Mouse (Mus musculus) liver, postnatal 0 days (tissue): Measurements from ENCODE around the gene Uso1. TPM values are rescaled to one million over a fixed set of nuclear protein-coding genes. Genes with fewer than 3 reads are reported as not detected.

Experiments used
- ATAC-seq: fragments of 200-750 bp; cut with Nextera tagmentation; 2 replicates; pipeline ENCODE4 v1.8.0; 2017; ENCODE audit warnings: mild to moderate bottlenecking, moderate library complexity
- DNase-seq: peaks from one replicate; pipeline ENCODE4 v3.0.0-alpha.2; 2016
- H3K27ac ChIP-seq: fragments of 300-500 bp; sonication (generic); 2 replicates; pipeline ENCODE4 v1.5.1; 2014; ENCODE audit warnings: antibody characterized with exemption, moderate library complexity, mild to moderate bottlenecking, low read depth
- H3K27me3 ChIP-seq: fragments of 300-500 bp; sonication (generic); 2 replicates; pipeline ENCODE4 v1.6.1; 2014; ENCODE audit warnings: low read length, control low read depth, mixed read lengths; ENCODE audit not compliant: insufficient read depth
- H3K36me3 ChIP-seq: fragments of 300-500 bp; sonication (generic); replicated peaks from 2 replicates; pipeline ENCODE4 v1.6.1; 2014; ENCODE audit warnings: mild to moderate bottlenecking, control low read depth, low read length, moderate library complexity, mixed read lengths; ENCODE audit not compliant: insufficient read depth
- H3K4me1 ChIP-seq: fragments of 300-500 bp; sonication (generic); 2 replicates; pipeline ENCODE4 v1.6.1; 2014; ENCODE audit warnings: antibody characterized with exemption, mild to moderate bottlenecking, control low read depth; ENCODE audit not compliant: insufficient read depth
- H3K4me2 ChIP-seq: fragments of 300-500 bp; sonication (generic); 2 replicates; pipeline ENCODE4 v1.6.1; 2014; ENCODE audit warnings: low read depth, mild to moderate bottlenecking, low read length, moderate library complexity, mixed read lengths
- H3K4me3 ChIP-seq: fragments of 300-500 bp; sonication (generic); 2 replicates; pipeline ENCODE4 v1.5.1; 2014; ENCODE audit warnings: low read depth, low read length
- H3K9ac ChIP-seq: fragments of 300-500 bp; sonication (generic); replicated peaks from 2 replicates; pipeline ENCODE4 v1.6.1; 2014; ENCODE audit warnings: mild to moderate bottlenecking, moderate library complexity
- H3K9me3 ChIP-seq: fragments of 300-500 bp; sonication (generic); 2 replicates; pipeline ENCODE4 v1.6.1; 2016; ENCODE audit warnings: mild to moderate bottlenecking, control low read depth, low read length, mixed read lengths
- CTCF ChIP-seq: sonication (generic); IDR thresholded peaks from 2 replicates; pipeline ENCODE4 v1.5.1; 2016; ENCODE audit warnings: antibody characterized with exemption, low read depth
- EP300 ChIP-seq: IDR thresholded peaks from 2 replicates; pipeline ENCODE4 v1.6.1; 2016; ENCODE audit warnings: antibody characterized with exemption, low read depth, mild to moderate bottlenecking
- WGBS: fragments of 180-500 bp; shearing (Covaris S2); extraction: QIAGEN DNeasy Blood & Tissue Kit; methylation state at CpG from one replicate; pipeline ENCODE4 v1.1.7; 2014; ENCODE audit not compliant: insufficient replicate concordance; 5-methylcytosine and 5-hydroxymethylcytosine counted together
- polyA plus RNA-seq: library from polyadenylated mRNA; unstranded; fragments of >200 nt; fragmentation: Nextera tagmentation; extraction: Ambion mirVana; gene quantifications from 2 replicates; pipeline ENCODE4 v1.2.1, GENCODE M21; 2015

Gene Uso1
- polyA plus RNA-seq, 1 experiment from 2014 or later: 22.2 TPM

DNA sequence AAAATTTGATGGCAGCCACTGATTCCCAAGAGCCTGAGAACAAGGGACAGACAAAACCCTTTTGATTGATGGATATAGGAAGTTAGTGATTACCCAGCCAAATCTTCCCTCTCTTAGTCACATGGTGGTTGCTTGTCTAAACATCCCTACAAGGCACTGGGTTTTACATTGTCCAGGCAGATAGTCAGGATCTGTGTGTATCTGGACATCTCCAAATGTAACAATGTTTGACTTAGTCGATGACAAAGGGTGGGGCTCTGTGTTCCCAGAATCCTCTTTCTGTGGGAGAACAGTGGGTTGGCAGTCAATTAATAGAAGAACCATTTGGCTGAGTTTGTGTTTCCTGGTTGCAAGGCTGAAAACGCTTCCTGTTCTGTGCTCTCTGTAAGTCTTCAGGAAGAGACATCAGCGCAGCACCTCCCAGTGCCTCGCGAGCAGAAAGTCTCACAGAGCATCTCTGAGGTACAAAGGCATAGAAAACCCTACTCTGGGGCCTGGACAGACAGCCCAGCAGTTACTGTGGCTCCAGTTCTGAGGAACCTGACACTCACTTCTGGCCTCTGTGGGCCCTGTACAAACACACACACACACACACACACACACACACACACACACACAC, 97.3 kb downstream of the Uso1 start:
- TF ChIP-seq CTCF (no peak), EP300 (no peak)
- Histone ChIP-seq H3K27ac (no peak overlapping the region), H3K4me3 (no peak overlapping the region), H3K4me2 (no peak overlapping the region), H3K4me1 (no peaks in the 10 kb centered on the region), H3K36me3 (no peaks in the 10 kb centered on the region), H3K9ac (no peak overlapping the region), H3K9me3 (no peaks in the 10 kb centered on the region), H3K27me3 (0 out of 2 replicates have a peak, but pooled peaks cover 2% of the 10 kb centered on the region)
- ATAC-seq (no peak), DNase-seq (no peak)
- 19% methylated on average over 5 of the region's 5 CpGs for WGBS

DNA sequence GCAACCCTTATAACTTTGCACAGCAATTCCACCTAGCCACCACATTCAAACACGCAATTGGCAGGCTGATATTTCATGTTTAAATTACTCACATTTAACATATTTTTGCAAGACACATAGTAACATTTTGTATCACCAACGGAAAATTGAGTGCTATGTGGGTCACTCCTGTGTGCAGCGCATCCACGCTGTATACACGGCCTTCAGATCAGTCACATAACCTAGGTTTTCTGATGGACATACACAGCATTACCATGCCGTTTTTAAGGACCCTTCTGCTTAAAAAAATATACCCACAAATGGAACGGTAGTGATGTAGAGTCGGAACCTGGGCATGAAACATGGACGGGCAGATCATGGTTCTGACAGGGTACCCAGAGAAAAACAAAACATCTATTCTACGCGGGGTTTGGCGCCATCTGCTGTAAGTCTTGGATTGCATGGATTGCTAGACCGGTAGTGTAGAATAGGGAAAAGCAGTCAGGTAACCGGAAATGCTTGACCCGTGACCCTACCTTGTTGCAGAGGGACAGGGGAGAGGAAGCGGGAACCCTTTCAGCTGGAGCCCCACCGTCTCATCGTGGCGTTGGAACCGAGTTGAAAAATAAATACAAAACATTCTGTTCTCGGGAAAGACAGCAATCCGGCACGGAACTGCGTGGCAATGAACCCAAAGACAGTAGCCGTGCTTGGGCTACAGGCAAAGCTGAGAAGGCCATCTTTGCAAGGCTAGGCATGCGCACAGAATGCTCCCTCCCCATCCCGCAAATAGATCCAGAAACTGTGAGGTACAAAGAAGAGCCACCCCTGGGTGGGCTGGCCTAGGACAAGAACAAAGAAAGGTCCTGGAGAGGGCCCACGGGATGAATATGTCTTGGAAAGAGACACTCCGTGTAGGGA, 101.8 kb downstream of the Uso1 start:
- DNase-seq (peak; percentile 66), ATAC-seq (peak; percentile 56)
- H3K4me3 ChIP-seq: no peak overlapping the region
- H3K9me3 ChIP-seq: no peaks in the 10 kb centered on the region
- H3K36me3 ChIP-seq: no peaks in the 10 kb centered on the region
- 0 out of 2 replicates have a peak, but pooled peaks cover 2% of the 10 kb centered on the region for H3K27me3 ChIP-seq
- H3K27ac ChIP-seq: no peak overlapping the region
- peak; percentile 79 for TF ChIP-seq CTCF
- TF ChIP-seq EP300: no peak
- 37% methylated on average over 29 of the region's 29 CpGs for WGBS
- H3K9ac ChIP-seq: no peak overlapping the region
- H3K4me1 ChIP-seq: no peaks in the 10 kb centered on the region
- no peak overlapping the region for H3K4me2 ChIP-seq

DNA sequence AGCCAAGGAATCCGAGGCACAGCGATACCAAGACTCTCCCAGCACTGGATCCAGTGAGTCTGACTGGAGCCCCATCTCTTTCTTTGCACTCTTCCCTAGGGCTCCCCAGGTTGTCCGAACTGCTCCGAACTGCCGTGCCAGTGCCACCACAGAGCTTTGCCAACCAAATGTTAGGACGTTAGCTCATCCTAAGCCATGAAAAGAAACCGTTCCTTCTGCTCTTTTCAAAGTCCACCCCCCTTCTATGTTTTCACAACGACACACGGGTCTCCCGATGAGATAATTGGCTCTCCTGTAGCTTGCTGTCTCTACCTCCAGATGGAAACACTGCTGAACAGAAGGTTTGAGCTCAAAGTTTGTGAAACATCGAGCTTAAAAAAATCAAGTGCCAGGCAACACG, 103.0 kb downstream of the Uso1 start:
- H3K36me3 ChIP-seq: no peaks in the 10 kb centered on the region
- H3K4me2 ChIP-seq: no peak overlapping the region
- H3K9ac ChIP-seq: no peak overlapping the region
- no peak overlapping the region for H3K4me3 ChIP-seq
- no peak for TF ChIP-seq EP300
- no peak for TF ChIP-seq CTCF
- no peak overlapping the region for H3K27ac ChIP-seq
- 86% methylated on average over 12 of the region's 12 CpGs for WGBS
- DNase-seq: no peak
- no peaks in the 10 kb centered on the region for H3K4me1 ChIP-seq
- ATAC-seq: no peak
- H3K27me3 ChIP-seq: 0 out of 2 replicates have a peak, but pooled peaks cover 2% of the 10 kb centered on the region
- H3K9me3 ChIP-seq: no peaks in the 10 kb centered on the region

DNA sequence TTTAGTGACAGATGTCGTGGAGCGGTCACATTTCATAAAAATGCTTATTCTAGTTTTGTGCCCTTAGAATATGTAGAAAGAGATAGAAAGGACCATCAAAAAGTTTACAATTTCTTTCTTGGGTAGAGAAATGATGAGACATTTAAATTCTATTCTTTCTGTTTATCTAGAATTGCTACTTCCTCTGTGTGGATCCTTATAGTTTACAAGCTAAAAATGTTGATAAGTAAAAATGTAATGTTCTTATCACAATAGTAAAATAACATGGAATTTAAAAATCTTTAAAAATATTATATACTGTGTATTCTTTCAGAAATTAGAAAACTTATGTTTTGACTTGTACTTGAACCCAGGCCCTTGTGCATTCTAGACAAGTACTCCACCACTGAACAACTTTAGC, 107.2 kb downstream of the Uso1 start:
- no peak overlapping the region for H3K4me3 ChIP-seq
- 84% methylated on average over 2 of the region's 2 CpGs for WGBS
- H3K4me1 ChIP-seq: no peaks in the 10 kb centered on the region
- H3K9me3 ChIP-seq: peaks cover 2% of the 10 kb centered on the region; the same call in 1 of the 2 replicates
- DNase-seq (no peak), ATAC-seq (no peak)
- H3K27ac ChIP-seq: no peak overlapping the region
- no peak for TF ChIP-seq CTCF
- no peak for TF ChIP-seq EP300
- no peak overlapping the region for H3K4me2 ChIP-seq
- H3K9ac ChIP-seq: no peak overlapping the region
- no peaks in the 10 kb centered on the region for H3K36me3 ChIP-seq
- H3K27me3 ChIP-seq: peaks cover 6% of the 10 kb centered on the region

DNA sequence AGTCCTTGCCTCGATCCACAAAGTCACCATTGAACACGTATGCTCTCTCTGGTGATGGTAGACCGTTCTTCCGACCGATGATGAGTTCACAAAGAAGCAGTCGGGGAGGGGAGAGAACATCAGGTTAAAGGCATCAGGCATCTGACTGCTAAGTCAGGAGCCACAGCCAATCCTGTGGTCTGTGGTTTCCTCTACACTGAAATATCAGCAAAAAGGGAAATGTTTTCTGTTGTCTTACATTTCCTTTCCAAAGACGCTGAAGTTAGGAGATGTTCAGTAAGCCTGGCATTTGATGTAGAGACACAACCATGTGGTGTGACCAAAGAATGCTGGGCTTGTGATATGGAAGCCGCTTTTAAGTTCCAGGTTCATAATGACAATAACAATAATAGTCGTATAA, 107.7 kb downstream of the Uso1 start:
- ATAC-seq: no peak
- 29% methylated on average over 9 of the region's 9 CpGs for WGBS

DNA sequence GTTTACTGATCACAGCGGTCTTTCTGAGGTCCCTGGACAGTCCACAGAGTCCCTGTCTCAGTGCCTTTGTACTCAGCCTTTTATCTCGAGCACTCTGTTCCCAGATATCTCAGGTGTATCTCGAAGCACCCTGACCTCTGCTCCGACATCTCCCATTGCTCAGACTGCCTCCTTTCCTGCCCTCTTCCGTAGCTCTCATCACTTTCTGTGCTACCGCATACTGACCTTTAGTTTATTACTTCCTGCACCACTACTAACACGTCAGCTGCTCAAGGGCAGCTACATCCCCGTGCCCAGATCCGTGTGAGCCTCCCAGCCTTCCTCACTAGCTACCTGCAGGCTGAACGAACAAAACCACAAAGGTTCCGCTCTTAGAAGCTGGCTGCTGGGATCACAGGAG, 110.9 kb downstream of the Uso1 start:
- H3K9ac ChIP-seq: no peak overlapping the region
- DNase-seq: no peak
- no peak overlapping the region for H3K27ac ChIP-seq
- TF ChIP-seq CTCF (no peak), EP300 (no peak)
- H3K4me1 ChIP-seq: no peaks in the 10 kb centered on the region
- peaks cover 9% of the 10 kb centered on the region for H3K27me3 ChIP-seq
- WGBS: 63% methylated on average over 11 of the region's 11 CpGs
- no peaks in the 10 kb centered on the region for H3K36me3 ChIP-seq
- no peak overlapping the region for H3K4me2 ChIP-seq
- H3K9me3 ChIP-seq: peaks cover 2% of the 10 kb centered on the region; the same call in 1 of the 2 replicates
- ATAC-seq: no peak
- no peak overlapping the region for H3K4me3 ChIP-seq

More for the DNA sequence above, 107.7 kb downstream of the Uso1 start:
- no peak overlapping the region for H3K4me2 ChIP-seq
- no peak overlapping the region for H3K9ac ChIP-seq
- H3K27me3 ChIP-seq: peaks cover 6% of the 10 kb centered on the region
- TF ChIP-seq CTCF: no peak
- no peak for TF ChIP-seq EP300
- no peak overlapping the region for H3K27ac ChIP-seq
- DNase-seq: no peak
- no peaks in the 10 kb centered on the region for H3K4me1 ChIP-seq
- no peak overlapping the region for H3K4me3 ChIP-seq
- no peaks in the 10 kb centered on the region for H3K36me3 ChIP-seq
- peaks cover 2% of the 10 kb centered on the region; the same call in 1 of the 2 replicates for H3K9me3 ChIP-seq
